Mouse (Mus musculus) adrenal gland, postnatal 10 days (tissue): ENCODE measurements around the gene Gm10647. TPM values are rescaled to one million over a fixed set of nuclear protein-coding genes. Genes with fewer than 3 reads are reported as not detected.

Experiments
- total RNA-seq, 2 experiments: library from RNA; stranded (reverse); gene quantifications; 2 replicates each; pipeline ENCODE4 v1.2.3; 2021

Gene Gm10647
- total RNA-seq, 2 experiments from 2014 or later, result 0.27 TPM; not detected in 1

Other genes starting within 250 kb of the Gm10647 start
- gene Usp3, start 203.9 kb upstream of the Gm10647 start, total RNA-seq, result 10 to 100 TPM; 35.3 to 48.5 TPM
- under 1 TPM; 0.42 to 0.78 TPM for gene Car12, start 83.4 kb upstream of the Gm10647 start, total RNA-seq
- gene Aph1b, start 1.5 kb upstream of the Gm10647 start, total RNA-seq, result 1 to 10 TPM; 3.4 to 5.1 TPM
- 1 to 10 TPM; 4.5 to 5.8 TPM for gene Aph1c, start 37.7 kb downstream of the Gm10647 start, total RNA-seq
- 10 to 100 TPM; 21.7 TPM for gene Rab8b, start 122.6 kb downstream of the Gm10647 start, total RNA-seq
- gene Rps27l, start 149.0 kb downstream of the Gm10647 start, total RNA-seq, result 100 to 1,000 TPM; 312 to 350 TPM
- gene Lactb, start 178.4 kb downstream of the Gm10647 start, total RNA-seq, result 10 to 100 TPM; 18.7 to 20.3 TPM